Mouse (Mus musculus): Measurements from ENCODE around the gene Chrne.
"Not testable (repeated sequence)": the region's sequence is repeated elsewhere in the genome, so short reads cannot be mapped to it uniquely, and the experiment has no call there.

Gene Chrne

DNA sequence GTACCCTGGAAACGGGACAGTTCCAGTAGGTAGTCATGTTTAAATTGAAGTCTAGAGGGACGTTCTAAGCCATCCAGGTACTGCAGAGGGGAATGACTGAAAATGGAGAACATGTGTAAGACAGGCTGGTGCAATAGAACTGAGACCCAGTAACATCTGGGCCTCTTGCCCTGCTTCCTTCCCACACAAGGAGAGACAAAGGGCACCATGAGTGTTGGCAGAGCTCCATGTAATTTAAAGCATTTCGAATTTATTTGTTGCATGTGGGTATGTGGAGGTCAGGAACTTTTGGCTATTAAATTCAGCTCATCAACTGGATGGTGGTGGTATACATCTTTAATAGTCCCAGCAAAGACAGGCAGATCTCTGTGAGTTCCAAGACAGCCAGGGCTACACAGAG is 36.8 kb downstream of the Chrne start:
- DNase-seq = no peak

DNA sequence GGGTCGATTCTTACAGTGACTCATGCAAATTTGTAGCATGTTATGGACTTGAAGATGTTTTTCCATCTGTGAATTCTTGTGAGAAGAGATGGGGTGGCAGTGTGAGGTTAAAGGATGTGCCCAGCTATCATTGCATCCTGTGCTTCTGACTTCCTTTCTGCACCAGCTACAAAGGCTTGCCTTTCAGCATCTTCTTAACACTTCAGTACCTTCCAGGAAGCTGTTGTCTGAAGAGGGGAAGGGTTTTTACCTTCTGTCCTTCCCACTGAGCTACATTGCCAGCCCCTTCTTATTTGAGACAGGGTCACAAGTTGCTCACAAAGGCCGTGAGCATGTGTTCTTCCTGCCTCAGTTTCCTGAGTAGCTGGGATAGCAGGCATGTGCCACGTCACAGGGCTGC is 38.1 kb downstream of the Chrne start:
- no peak for DNase-seq

DNA sequence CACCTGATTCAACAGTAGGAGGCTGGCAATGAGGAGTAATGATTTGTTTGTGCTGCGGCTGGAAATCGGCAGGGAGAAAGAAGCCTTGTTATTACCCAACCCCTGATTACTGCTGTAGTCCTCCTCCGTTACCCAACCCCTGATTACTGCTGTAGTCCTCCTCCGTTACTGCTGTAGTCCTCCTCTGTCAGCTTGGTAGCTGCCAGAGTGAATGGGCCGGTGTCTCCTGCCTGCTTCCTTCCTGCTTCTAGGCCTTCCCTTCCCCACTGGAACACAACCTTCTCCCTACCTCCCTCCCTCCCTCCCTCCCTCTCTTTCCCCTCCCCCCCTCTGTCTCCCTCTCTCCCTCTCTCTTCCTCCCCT is 38.7 kb downstream of the Chrne start:
- no peak for DNase-seq

DNA sequence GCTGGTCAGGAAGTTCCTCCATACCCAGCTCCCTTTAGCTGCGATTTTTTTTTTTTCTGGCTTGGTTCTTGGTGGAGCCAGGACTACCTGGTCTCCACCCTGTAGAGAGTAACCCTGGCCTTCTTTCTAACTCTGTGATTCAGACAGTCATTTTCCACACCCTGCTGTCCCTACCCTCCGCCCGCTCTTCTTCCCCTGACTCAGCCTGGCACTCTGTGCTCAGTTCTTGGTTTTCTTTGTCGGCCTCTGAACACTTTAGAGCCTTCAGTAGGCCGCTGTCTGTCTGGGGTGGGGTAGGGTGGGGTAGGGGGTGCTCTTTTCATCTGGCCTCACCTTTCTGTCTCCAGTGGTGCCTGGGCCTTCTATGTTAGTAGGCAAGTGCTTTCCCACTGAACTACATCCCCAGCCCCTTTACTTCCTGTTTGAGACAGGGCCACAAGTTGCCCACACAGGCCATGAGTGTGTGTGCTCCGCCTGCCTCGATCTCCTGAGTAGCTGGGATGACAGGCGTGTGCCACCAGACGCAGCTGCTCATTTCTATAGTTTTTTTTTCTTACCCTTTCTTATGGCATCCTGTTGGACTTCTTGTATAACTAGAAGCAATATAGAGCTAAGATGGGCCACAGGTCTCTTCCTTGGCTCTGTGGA is 39.2 kb downstream of the Chrne start:
- no peak for DNase-seq

DNA sequence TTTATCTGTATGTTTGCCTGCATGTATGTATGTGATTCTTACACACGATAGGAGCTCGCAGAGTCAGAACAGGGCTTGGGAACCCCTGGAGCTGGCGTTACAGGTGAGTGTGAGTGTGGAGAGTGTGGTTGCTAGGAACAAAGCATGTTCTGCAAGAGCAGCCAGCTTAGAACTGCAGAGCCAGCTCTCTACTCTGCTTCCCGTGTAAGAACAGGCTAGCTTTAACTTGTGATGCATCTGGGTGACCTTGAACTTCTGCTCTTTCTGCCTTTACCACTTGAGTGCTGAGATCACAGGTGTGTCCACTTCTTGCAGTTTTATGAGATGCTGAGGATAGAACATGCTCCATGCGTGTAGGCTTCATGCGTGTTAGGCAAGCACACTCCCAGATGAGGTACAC is 40.1 kb downstream of the Chrne start:
- no peak for DNase-seq

GRCm38 (mm10) chr11:70577201-70577600 is 41.8 kb downstream of the Chrne start:
- DNase-seq = no peak

GRCm38 (mm10) chr11:70573872-70574271 is 45.1 kb downstream of the Chrne start:
- DNase-seq = no peak

- no peak for DNase-seq
Measured at GRCm38 (mm10) chr11:70572348-70572902, 46.6 kb downstream of the Chrne start.

GRCm38 (mm10) chr11:70571641-70572040 is 47.4 kb downstream of the Chrne start:
- no peak for DNase-seq

DNA sequence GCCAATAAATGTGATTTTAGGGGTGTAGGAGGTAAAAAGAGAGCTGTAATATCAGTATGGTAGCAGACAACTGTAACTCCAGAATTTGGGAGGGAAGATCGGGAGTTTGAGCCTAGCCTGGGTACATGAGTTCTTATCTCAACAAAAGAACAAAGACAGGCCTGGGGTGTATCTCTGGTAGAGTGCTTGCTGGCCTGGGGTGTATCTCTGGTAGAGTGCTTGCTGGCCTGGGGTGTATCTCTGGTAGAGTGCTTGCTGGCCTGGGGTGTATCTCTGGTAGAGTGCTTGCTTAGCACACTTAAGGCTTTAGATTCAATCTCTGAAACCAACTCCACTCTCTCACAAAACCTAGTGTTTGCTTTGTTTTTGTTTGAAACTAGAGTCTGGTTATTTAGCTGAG is 48.4 kb downstream of the Chrne start:
- not testable (repeated sequence) for DNase-seq

GRCm38 (mm10) chr11:70566586-70566985 is 52.4 kb downstream of the Chrne start:
- DNase-seq = no peak
